Mouse (Mus musculus) ES-Bruce4 (cell line): ENCODE measurements around the gene Ing3.

ENCODE experiments used
- CTCF ChIP-seq: IDR thresholded peaks from one replicate; pipeline ENCODE4 v1.8.1; 2011; ENCODE audit warnings: low read depth, low read length
- EP300 ChIP-seq: IDR thresholded peaks from 2 replicates; pipeline ENCODE4 v1.6.1; 2011; ENCODE audit warnings: low read depth, low read length; ENCODE audit not compliant: insufficient read depth

GRCm38 (mm10) chr6:21988296-21988695 lies 38.9 kb downstream of the Ing3 start:
- no peak for TF ChIP-seq CTCF
- no peak for TF ChIP-seq EP300
